Mouse (Mus musculus): ENCODE measurements around the gene Gm17455. TPM values are rescaled to one million over a fixed set of nuclear protein-coding genes. Genes with fewer than 3 reads are reported as not detected.

The Gm17455 gene
- polyA plus RNA-seq, 1 experiment from 2014 or later, result 1.7 TPM

DNA sequence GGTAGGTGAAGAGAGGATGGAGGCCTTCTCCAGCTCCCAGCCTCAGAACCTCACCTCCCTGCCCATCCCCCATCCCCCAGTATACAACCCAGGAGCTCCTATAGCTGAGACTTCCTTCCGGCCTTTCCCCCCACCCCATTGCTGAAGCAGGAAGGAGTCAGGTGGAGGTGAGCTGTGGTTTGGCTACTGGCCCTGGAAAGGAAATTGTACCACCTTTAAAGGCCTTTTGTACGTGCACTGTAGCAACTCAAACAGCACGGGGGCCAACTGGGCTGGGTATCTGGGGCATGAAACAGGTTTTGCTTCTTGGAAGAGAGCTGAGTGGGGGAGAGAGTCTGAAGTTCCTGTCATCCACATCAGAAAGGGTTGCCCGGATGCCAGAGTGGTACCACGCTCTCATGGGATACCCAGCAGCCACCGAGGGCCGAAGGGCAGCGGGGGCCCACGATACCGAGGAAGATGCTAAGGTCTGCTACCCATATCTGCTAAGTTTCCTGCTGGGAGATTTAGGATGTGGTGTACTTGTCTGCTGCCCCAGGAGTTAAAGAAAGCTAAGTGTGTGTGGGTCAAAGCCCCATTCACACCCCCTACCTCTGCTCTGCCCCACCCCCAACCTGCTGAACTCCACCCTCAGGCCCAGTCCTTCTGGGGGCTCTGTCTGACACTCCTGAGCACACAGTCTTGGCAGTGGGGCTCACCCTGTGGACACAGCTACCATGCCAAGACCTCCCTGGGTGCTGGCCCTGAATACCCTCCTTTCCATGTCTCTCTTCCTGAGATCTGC, 18.2 kb upstream of the Gm17455 start:
- no peak overlapping the region for H3K27ac ChIP-seq (ENCODE audit: low read depth, low read length)
- H3K27me3 ChIP-seq (ENCODE audit: control insufficient read depth, insufficient read depth, low read length), result no peaks in the 10 kb centered on the region
- H3K36me3 ChIP-seq (ENCODE audit: control insufficient read depth, insufficient read depth, low read length), result no peaks in the 10 kb centered on the region
- no peaks in the 10 kb centered on the region for H3K4me1 ChIP-seq (replicated peaks; ENCODE audit: control insufficient read depth, insufficient read depth, low read length)
- no peak overlapping the region for H3K4me3 ChIP-seq (ENCODE audit: low read depth, low read length)
- no peak overlapping the region for H3K9ac ChIP-seq (ENCODE audit: low read length)
- H3K4me2 ChIP-seq (ENCODE audit: low read depth, low read length, severe bottlenecking), result no peak overlapping the region
- no peaks in the 10 kb centered on the region for H3K9me3 ChIP-seq (ENCODE audit: control insufficient read depth, low read length)
- WGBS, result 79% methylated on average over 10 of the region's 10 CpGs
- ATAC-seq (replicated peaks; ENCODE audit: low FRiP score) (no peak), DNase-seq (ENCODE audit: low spot score) (no peak)

DNA sequence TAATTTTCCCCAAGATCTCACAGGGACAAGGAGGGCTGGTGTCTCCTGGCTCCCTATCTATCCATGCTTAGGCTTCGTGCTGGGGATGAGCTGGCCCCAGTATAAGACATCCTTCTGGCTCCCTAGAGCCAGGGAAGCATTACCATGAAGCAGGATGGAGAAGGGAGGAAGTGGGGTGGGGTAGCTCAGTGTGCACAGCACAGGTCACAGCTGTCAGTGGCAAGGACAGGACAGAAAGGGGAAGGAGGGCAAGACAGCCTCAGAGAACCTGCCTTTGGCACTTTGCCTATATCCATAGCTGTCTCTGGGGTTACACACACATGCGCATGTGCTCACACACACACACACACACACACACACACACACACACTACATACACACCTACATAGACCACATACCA, 11.2 kb upstream of the Gm17455 start:
- WGBS, result 88% methylated on average over 2 of the region's 2 CpGs
- ATAC-seq (replicated peaks; ENCODE audit: low FRiP score) (no peak), DNase-seq (ENCODE audit: low spot score) (no peak)
- H3K4me1 ChIP-seq (replicated peaks; ENCODE audit: control insufficient read depth, insufficient read depth, low read length), result no peaks in the 10 kb centered on the region
- H3K36me3 ChIP-seq (ENCODE audit: control insufficient read depth, insufficient read depth, low read length), result no peaks in the 10 kb centered on the region
- no peak overlapping the region for H3K9ac ChIP-seq (ENCODE audit: low read length)
- no peaks in the 10 kb centered on the region for H3K9me3 ChIP-seq (ENCODE audit: control insufficient read depth, low read length)
- no peak overlapping the region for H3K27ac ChIP-seq (ENCODE audit: low read depth, low read length)
- H3K4me3 ChIP-seq (ENCODE audit: low read depth, low read length), result no peak overlapping the region
- H3K27me3 ChIP-seq (ENCODE audit: control insufficient read depth, insufficient read depth, low read length), result no peaks in the 10 kb centered on the region
- H3K4me2 ChIP-seq (ENCODE audit: low read depth, low read length, severe bottlenecking), result no peak overlapping the region

DNA sequence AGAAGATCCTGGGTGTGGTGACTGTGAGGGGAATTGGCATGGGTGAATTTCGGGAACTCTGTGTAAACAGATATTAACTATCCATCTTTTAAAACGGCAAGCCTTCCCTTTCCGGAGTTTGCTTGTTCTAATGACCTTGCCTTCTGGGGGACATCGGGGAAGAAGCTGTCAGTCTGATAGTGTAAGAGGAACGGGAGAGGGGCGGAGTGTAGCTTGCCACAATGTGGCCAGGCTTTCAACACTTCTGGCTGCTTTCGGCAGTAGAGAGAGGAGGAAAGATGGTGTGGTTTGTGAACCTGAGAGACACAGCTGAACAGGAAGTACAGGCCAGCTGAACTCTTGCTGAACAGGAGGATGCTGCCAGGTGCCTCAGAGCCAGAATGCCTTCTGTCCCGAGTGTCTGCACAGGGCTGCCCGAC, 10.1 kb upstream of the Gm17455 start:
- ATAC-seq (replicated peaks; ENCODE audit: low FRiP score) (no peak), DNase-seq (ENCODE audit: low spot score) (no peak)
- H3K4me3 ChIP-seq (ENCODE audit: low read depth, low read length), result no peak overlapping the region
- no peaks in the 10 kb centered on the region for H3K27me3 ChIP-seq (ENCODE audit: control insufficient read depth, insufficient read depth, low read length)
- WGBS, result 69% methylated on average over 9 of the region's 9 CpGs
- H3K9me3 ChIP-seq (ENCODE audit: control insufficient read depth, low read length), result no peaks in the 10 kb centered on the region
- H3K36me3 ChIP-seq (ENCODE audit: control insufficient read depth, insufficient read depth, low read length), result no peaks in the 10 kb centered on the region
- H3K4me2 ChIP-seq (ENCODE audit: low read depth, low read length, severe bottlenecking), result no peak overlapping the region
- H3K27ac ChIP-seq (ENCODE audit: low read depth, low read length), result no peak overlapping the region
- H3K9ac ChIP-seq (ENCODE audit: low read length), result no peak overlapping the region
- H3K4me1 ChIP-seq (replicated peaks; ENCODE audit: control insufficient read depth, insufficient read depth, low read length), result no peaks in the 10 kb centered on the region

DNA sequence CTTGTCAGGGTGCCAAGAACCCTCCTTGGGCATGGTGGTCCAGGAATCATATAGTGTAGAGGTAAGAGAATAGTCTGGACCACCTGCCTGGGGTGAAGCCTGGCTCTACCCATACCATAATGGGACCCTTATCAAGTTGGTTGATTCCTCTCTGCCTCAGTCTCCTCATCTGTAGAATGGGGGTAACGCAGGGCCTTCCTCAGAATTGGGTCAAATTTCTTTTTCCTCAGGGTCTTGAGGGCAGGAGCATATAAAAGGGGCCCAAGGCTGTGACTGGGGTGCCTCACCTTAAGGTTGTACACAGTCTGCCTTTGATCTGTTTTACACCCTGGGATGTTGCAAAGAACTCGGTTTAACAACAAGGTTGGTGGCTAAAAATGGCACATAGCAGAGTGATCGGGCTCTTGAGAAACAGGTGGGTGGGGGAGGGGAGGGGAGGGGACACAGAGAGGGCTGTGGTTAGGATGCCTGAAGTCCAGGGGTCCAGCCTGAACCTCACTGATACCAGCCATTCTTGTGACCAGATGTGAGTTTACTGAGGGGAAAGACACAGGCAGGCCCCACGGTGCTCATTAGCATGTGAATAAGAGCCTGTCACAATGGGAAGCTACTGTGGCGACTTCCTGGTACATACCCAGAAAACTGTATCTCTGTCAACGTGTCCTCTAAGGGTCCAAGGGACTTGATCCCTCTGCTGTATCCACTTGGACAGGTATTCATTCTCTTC, 9.2 kb upstream of the Gm17455 start:
- H3K27me3 ChIP-seq (ENCODE audit: control insufficient read depth, insufficient read depth, low read length), result no peaks in the 10 kb centered on the region
- no peaks in the 10 kb centered on the region for H3K9me3 ChIP-seq (ENCODE audit: control insufficient read depth, low read length)
- H3K4me1 ChIP-seq (replicated peaks; ENCODE audit: control insufficient read depth, insufficient read depth, low read length), result no peaks in the 10 kb centered on the region
- H3K27ac ChIP-seq (ENCODE audit: low read depth, low read length), result no peak overlapping the region
- no peak overlapping the region for H3K4me2 ChIP-seq (ENCODE audit: low read depth, low read length, severe bottlenecking)
- no peak overlapping the region for H3K9ac ChIP-seq (ENCODE audit: low read length)
- 36% methylated on average over 6 of the region's 6 CpGs for WGBS
- no peak for DNase-seq (ENCODE audit: low spot score)
- no peak overlapping the region for H3K4me3 ChIP-seq (ENCODE audit: low read depth, low read length)
- ATAC-seq (replicated peaks; ENCODE audit: low FRiP score), result no peak
- H3K36me3 ChIP-seq (ENCODE audit: control insufficient read depth, insufficient read depth, low read length), result no peaks in the 10 kb centered on the region

- no peak for ATAC-seq (replicated peaks; ENCODE audit: low FRiP score)
- 67% methylated on average over 5 of the region's 5 CpGs for WGBS
Observed at GRCm38 (mm10) chr10:60390904-60391420, 8.6 kb upstream of the Gm17455 start.

DNA sequence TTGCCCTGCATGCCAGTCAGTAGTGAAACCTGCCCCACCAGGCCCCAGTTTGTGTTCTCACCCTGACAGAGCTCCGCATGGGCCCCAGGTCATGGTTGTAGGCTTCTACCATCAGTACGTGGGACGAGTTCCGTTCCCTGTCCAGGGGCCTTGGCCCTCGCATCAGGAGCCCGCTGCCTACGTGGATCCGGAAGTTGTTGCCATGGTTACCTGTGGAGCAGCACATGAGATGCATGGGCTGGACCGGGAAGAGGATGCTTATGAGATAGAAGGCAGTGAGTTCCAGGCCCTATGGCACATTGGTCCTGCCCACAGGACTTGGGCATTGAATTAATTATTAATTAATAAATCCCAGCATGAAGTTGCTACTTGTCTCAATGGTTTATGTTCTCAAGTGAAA, 7.9 kb upstream of the Gm17455 start:
- Histone ChIP-seq H3K9ac (ENCODE audit: low read length) (no peak overlapping the region), H3K27ac (ENCODE audit: low read depth, low read length) (no peak overlapping the region), H3K9me3 (ENCODE audit: control insufficient read depth, low read length) (no peaks in the 10 kb centered on the region), H3K36me3 (ENCODE audit: control insufficient read depth, insufficient read depth, low read length) (no peaks in the 10 kb centered on the region), H3K4me2 (ENCODE audit: low read depth, low read length, severe bottlenecking) (no peak overlapping the region), H3K4me1 (replicated peaks; ENCODE audit: control insufficient read depth, insufficient read depth, low read length) (no peaks in the 10 kb centered on the region), H3K27me3 (ENCODE audit: control insufficient read depth, insufficient read depth, low read length) (no peaks in the 10 kb centered on the region), H3K4me3 (ENCODE audit: low read depth, low read length) (no peak overlapping the region)
- no peak for DNase-seq (ENCODE audit: low spot score)
- WGBS, result 91% methylated on average over 9 of the region's 9 CpGs
- no peak for ATAC-seq (replicated peaks; ENCODE audit: low FRiP score)

More at GRCm38 (mm10) chr10:60390904-60391420, 8.6 kb upstream of the Gm17455 start:
- no peak for DNase-seq (ENCODE audit: low spot score)
- H3K27me3 ChIP-seq (ENCODE audit: control insufficient read depth, insufficient read depth, low read length), result no peaks in the 10 kb centered on the region
- no peak overlapping the region for H3K4me2 ChIP-seq (ENCODE audit: low read depth, low read length, severe bottlenecking)
- H3K4me1 ChIP-seq (replicated peaks; ENCODE audit: control insufficient read depth, insufficient read depth, low read length), result no peaks in the 10 kb centered on the region
- no peak overlapping the region for H3K4me3 ChIP-seq (ENCODE audit: low read depth, low read length)
- H3K27ac ChIP-seq (ENCODE audit: low read depth, low read length), result no peak overlapping the region
- no peaks in the 10 kb centered on the region for H3K9me3 ChIP-seq (ENCODE audit: control insufficient read depth, low read length)
- H3K9ac ChIP-seq (ENCODE audit: low read length), result no peak overlapping the region
- no peaks in the 10 kb centered on the region for H3K36me3 ChIP-seq (ENCODE audit: control insufficient read depth, insufficient read depth, low read length)

- DNase-seq (ENCODE audit: low spot score), result no peak
- Histone ChIP-seq H3K4me1 (replicated peaks; ENCODE audit: control insufficient read depth, insufficient read depth, low read length) (no peaks in the 10 kb centered on the region), H3K4me2 (ENCODE audit: low read depth, low read length, severe bottlenecking) (no peak overlapping the region), H3K9ac (ENCODE audit: low read length) (no peak overlapping the region), H3K27me3 (ENCODE audit: control insufficient read depth, insufficient read depth, low read length) (no peaks in the 10 kb centered on the region), H3K9me3 (ENCODE audit: control insufficient read depth, low read length) (no peaks in the 10 kb centered on the region), H3K4me3 (ENCODE audit: low read depth, low read length) (no peak overlapping the region), H3K36me3 (ENCODE audit: control insufficient read depth, insufficient read depth, low read length) (no peaks in the 10 kb centered on the region), H3K27ac (ENCODE audit: low read depth, low read length) (no peak overlapping the region)
- 88% methylated on average over 7 of the region's 7 CpGs for WGBS
- no peak for ATAC-seq (replicated peaks; ENCODE audit: low FRiP score)
Observed at GRCm38 (mm10) chr10:60394936-60395335, 4.6 kb upstream of the Gm17455 start.

DNA sequence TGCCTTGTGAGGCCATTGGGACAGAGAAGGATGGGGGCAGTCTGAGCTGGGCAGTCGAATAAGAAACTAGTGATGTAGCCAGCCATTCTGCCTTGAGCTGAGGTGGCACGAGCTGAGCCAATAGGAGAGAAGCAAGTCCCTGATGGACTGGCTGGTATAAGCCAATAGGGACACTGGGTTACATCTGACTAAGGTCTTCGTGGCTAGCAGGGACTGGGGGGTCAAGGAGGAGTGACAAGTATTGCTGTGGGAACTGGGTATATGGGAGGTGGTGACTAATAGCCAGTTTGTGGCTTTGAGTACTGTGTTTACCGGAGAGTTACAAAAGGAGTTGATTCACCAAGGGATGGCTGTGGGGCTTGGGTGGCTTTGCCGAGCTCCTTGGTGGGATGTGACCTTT, 3.9 kb upstream of the Gm17455 start:
- Histone ChIP-seq H3K4me1 (replicated peaks; ENCODE audit: control insufficient read depth, insufficient read depth, low read length) (no peaks in the 10 kb centered on the region), H3K27ac (ENCODE audit: low read depth, low read length) (no peak overlapping the region), H3K4me2 (ENCODE audit: low read depth, low read length, severe bottlenecking) (no peak overlapping the region), H3K27me3 (ENCODE audit: control insufficient read depth, insufficient read depth, low read length) (no peaks in the 10 kb centered on the region), H3K9ac (ENCODE audit: low read length) (no peak overlapping the region), H3K4me3 (ENCODE audit: low read depth, low read length) (no peak overlapping the region), H3K36me3 (ENCODE audit: control insufficient read depth, insufficient read depth, low read length) (no peaks in the 10 kb centered on the region), H3K9me3 (ENCODE audit: control insufficient read depth, low read length) (no peaks in the 10 kb centered on the region)
- no peak for DNase-seq (ENCODE audit: low spot score)
- ATAC-seq (replicated peaks; ENCODE audit: low FRiP score), result no peak
- 73% methylated on average over 5 of the region's 5 CpGs for WGBS

Data from forebrain, embryonic 11.5 days (tissue).